Mouse (Mus musculus): ENCODE results near the gene Olfr31. TPM values are rescaled to one million over a fixed set of nuclear protein-coding genes. Genes with fewer than 3 reads are reported as not detected.

The Olfr31 gene
- polyA plus RNA-seq, 1 experiment from 2014 or later, result not detected

DNA sequence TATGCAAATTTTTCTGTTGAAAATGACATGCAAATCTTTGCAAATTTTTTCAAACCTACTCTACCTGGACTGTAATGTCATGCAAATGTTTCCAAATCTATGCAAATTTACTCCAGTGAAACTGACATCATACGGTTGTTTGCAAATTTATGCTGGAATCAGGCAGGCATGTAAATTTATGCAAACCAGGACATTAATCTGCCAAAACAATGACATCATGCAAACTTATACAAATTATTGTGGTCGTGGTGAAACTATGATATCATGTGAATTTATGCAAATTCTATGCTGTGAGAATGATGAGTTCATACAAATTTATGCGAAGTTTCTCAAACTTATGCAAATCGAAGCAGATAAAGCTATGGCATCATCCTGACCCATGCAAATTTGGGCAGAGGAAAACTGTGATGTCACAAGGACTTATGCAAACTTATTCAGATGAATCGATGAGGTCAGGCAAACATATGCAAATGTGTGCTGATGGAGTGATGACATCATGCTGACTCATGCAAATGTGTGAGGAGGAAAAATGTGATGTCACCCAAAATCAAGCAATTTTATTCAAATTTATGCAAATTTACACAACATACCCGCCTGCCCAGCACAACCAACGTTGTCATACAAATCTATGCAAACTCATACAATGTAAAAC lies 30.6 kb downstream of the Olfr31 start:
- no peak overlapping the region for H3K4me2 ChIP-seq (ENCODE audit: low read depth, low read length)
- no peak overlapping the region for H3K27ac ChIP-seq (replicated peaks; ENCODE audit: low read depth, low read length)

DNA sequence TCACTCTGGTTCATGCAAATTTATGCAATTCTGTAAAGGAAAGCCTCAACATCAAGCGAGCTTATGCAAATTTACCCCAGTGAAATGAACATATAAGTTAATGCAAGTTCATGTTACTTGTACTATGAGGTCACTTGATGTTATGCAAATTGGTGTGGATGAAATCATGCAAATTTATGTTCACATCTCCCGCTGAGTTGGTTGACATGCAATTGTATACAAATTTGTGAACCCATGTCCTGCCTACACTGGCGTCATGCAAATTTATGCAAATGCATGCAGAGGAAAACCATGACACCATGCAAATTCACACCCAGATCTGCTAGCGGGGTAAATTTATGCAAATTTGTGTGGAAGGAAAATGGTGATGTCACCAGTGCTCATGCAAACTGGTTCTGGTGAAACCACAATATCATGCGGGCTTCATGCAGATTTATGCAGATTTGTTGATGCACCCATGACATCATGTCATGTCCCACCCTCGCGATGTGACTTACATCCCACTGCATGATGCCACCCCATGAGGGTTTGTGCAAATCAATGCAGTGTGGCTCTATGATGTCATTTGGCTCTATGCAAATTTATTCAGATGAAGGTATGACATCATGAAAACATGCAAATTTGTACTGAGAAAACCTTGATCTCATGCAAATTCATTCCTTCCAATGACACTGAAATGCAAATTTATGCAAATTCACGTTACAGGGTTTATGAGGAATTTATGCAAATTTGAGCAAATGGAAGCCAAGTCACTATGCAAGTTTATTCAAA lies 31.3 kb downstream of the Olfr31 start:
- WGBS, result 90% methylated on average over 8 of the region's 8 CpGs
- no peak overlapping the region for H3K4me3 ChIP-seq (ENCODE audit: low read depth, low read length)
- H3K9ac ChIP-seq (ENCODE audit: low read depth, low read length), result no peak overlapping the region
- 0 out of 2 replicates have a peak, but pooled peaks cover 7% of the 10 kb centered on the region for H3K36me3 ChIP-seq (ENCODE audit: control insufficient read depth, insufficient read depth, low read length)
- peaks cover 62% of the 10 kb centered on the region for H3K9me3 ChIP-seq (ENCODE audit: control insufficient read depth, low read length)
- H3K4me2 ChIP-seq (ENCODE audit: low read depth, low read length), result no peak overlapping the region
- DNase-seq (ENCODE audit: low spot score) (no peak), ATAC-seq (ENCODE audit: low read depth) (no peak)
- no peak overlapping the region for H3K27ac ChIP-seq (replicated peaks; ENCODE audit: low read depth, low read length)
- no peaks in the 10 kb centered on the region for H3K27me3 ChIP-seq (replicated peaks; ENCODE audit: control insufficient read depth, insufficient read depth, low read length)
- H3K4me1 ChIP-seq (ENCODE audit: control insufficient read depth, insufficient read depth, low read length), result no peaks in the 10 kb centered on the region

More for the DNA sequence above, 30.6 kb downstream of the Olfr31 start:
- Histone ChIP-seq H3K36me3 (ENCODE audit: control insufficient read depth, insufficient read depth, low read length) (0 out of 2 replicates have a peak, but pooled peaks cover 7% of the 10 kb centered on the region), H3K9me3 (ENCODE audit: control insufficient read depth, low read length) (peaks cover 70% of the 10 kb centered on the region), H3K9ac (ENCODE audit: low read depth, low read length) (no peak overlapping the region), H3K4me3 (ENCODE audit: low read depth, low read length) (no peak overlapping the region), H3K27me3 (replicated peaks; ENCODE audit: control insufficient read depth, insufficient read depth, low read length) (no peaks in the 10 kb centered on the region), H3K4me1 (ENCODE audit: control insufficient read depth, insufficient read depth, low read length) (no peaks in the 10 kb centered on the region)
- DNase-seq (ENCODE audit: low spot score), result no peak
- no peak for ATAC-seq (ENCODE audit: low read depth)
- 90% methylated on average over 7 of the region's 7 CpGs for WGBS

DNA sequence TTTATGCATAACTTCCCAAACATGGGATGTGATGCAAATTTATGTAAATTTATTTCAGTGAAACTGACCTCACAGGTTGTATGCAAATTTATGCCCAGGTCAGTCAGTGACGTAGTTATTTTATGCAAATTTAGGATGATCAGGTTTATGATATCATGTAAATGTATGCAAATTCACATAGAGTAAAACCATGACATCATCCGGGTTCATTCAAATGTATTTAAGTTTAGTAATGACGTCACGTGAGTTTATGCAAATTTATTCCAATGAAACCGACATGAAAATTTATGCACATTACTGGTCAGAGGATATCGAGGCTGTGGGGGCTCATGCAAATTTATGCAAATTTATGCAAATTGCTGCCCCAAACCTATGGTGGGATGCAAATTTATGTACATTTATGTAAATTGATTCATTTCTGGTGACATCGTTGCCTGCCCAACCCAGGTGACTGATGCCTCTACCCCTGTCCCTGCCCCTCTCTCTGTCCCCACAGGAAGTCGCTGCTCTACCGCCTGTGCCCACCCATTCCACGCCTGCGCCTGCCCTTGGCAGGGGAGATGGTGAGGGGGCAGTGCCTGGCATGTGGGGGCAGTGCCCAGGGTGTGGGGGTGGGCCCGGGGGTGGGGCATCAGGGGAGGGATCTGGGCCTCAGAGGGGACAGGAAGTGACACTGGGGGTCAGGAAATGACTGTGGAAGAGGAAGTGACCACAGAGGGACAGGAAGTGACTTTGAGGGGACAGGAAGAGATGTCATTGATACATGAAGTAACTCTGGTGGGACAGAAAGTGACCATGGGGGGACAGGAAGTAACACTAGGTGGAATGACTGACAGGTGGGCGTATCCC lies 32.1 kb downstream of the Olfr31 start:
- Histone ChIP-seq H3K9ac (ENCODE audit: low read depth, low read length) (no peak overlapping the region), H3K4me2 (ENCODE audit: low read depth, low read length) (no peak overlapping the region), H3K9me3 (ENCODE audit: control insufficient read depth, low read length) (peaks cover 54% of the 10 kb centered on the region), H3K4me1 (ENCODE audit: control insufficient read depth, insufficient read depth, low read length) (no peaks in the 10 kb centered on the region), H3K36me3 (ENCODE audit: control insufficient read depth, insufficient read depth, low read length) (0 out of 2 replicates have a peak, but pooled peaks cover 7% of the 10 kb centered on the region), H3K4me3 (ENCODE audit: low read depth, low read length) (no peak overlapping the region), H3K27ac (replicated peaks; ENCODE audit: low read depth, low read length) (no peak overlapping the region), H3K27me3 (replicated peaks; ENCODE audit: control insufficient read depth, insufficient read depth, low read length) (no peaks in the 10 kb centered on the region)
- DNase-seq (ENCODE audit: low spot score) (no peak), ATAC-seq (ENCODE audit: low read depth) (no peak)
- WGBS, result 94% methylated on average over 13 of the region's 13 CpGs

DNA sequence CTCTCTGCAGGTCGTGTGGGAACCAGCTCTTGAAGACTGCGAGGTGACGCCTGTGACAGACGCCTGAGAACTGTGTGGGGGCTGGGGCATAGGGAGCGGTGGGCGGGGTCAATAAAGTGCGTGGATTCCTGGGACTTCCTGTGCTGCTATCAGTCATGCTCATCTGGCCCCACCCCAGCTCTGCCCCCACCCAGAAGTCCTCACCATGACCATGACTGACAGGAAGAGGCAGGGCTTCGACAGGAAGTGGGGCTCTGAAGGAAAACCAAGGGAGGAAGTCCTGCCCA lies 32.7 kb downstream of the Olfr31 start:
- Histone ChIP-seq H3K4me2 (ENCODE audit: low read depth, low read length) (no peak overlapping the region), H3K9ac (ENCODE audit: low read depth, low read length) (no peak overlapping the region), H3K4me3 (ENCODE audit: low read depth, low read length) (no peak overlapping the region), H3K4me1 (ENCODE audit: control insufficient read depth, insufficient read depth, low read length) (no peaks in the 10 kb centered on the region), H3K9me3 (ENCODE audit: control insufficient read depth, low read length) (peaks cover 49% of the 10 kb centered on the region), H3K27me3 (replicated peaks; ENCODE audit: control insufficient read depth, insufficient read depth, low read length) (no peaks in the 10 kb centered on the region), H3K27ac (replicated peaks; ENCODE audit: low read depth, low read length) (no peak overlapping the region), H3K36me3 (ENCODE audit: control insufficient read depth, insufficient read depth, low read length) (0 out of 2 replicates have a peak, but pooled peaks cover 7% of the 10 kb centered on the region)
- 0 out of 2 replicates have a peak, but pooled peaks have one; percentile 9 for ATAC-seq (ENCODE audit: low read depth)
- 88% methylated on average over 7 of the region's 8 CpGs for WGBS
- no peak for DNase-seq (ENCODE audit: low spot score)

Other genes with a start within 250 kb of the Olfr31 start
- gene Psmd6, start 201.8 kb upstream of the Olfr31 start, polyA plus RNA-seq (2014; fragmentation: Nextera tagmentation; extraction: Ambion mirVana), result 226 and 249 TPM in 2 replicates
- gene Olfr720, start 136.0 kb upstream of the Olfr31 start, polyA plus RNA-seq (2014; fragmentation: Nextera tagmentation; extraction: Ambion mirVana), result 0.17 and 0.38 TPM in 2 replicates
- gene Il3ra, start 23.4 kb downstream of the Olfr31 start, polyA plus RNA-seq (2014; fragmentation: Nextera tagmentation; extraction: Ambion mirVana), result 3.8 and 5.9 TPM in 2 replicates
- 0.35 and 0.40 TPM in 2 replicates for gene Olfr721-ps1, start 78.5 kb downstream of the Olfr31 start, polyA plus RNA-seq (2014; fragmentation: Nextera tagmentation; extraction: Ambion mirVana)

All from embryonic facial prominence, embryonic 14.5 days (tissue).